Mouse (Mus musculus) ES-E14 (cell line): ENCODE data around the gene Ano6. TPM values are rescaled to one million over a fixed set of nuclear protein-coding genes. Genes with fewer than 3 reads are reported as not detected.

Source experiments
- DNase-seq: peaks from one replicate; pipeline ENCODE4 v3.0.0-alpha.2; 2013; ENCODE audit warnings: low read depth, low spot score
- H3K27ac ChIP-seq: 2 replicates; pipeline ENCODE4 v1.5.1; 2012; ENCODE audit warnings: low read depth, mild to moderate bottlenecking, low read length, moderate library complexity, mixed read lengths; ENCODE audit not compliant: poor library complexity, insufficient read depth, severe bottlenecking
- H3K36me3 ChIP-seq: 2 replicates; pipeline ENCODE4 v1.6.1; 2012; ENCODE audit warnings: mild to moderate bottlenecking, low read length, moderate library complexity, mixed read lengths; ENCODE audit not compliant: control insufficient read depth, poor library complexity, insufficient read depth, severe bottlenecking
- H3K4me1 ChIP-seq, 2 experiments: fragments of 150-350 bp in 1 of 2; sonication (generic) in 1 of 2; 2 replicates each; pipeline ENCODE4 v1.6.1; 2012; ENCODE audit warnings: low read length in 2 of 2, mild to moderate bottlenecking in 1 of 2, mixed read lengths in 1 of 2; ENCODE audit not compliant: control insufficient read depth in 2 of 2, insufficient read depth in 2 of 2, poor library complexity in 1 of 2
- H3K4me3 ChIP-seq, 2 experiments: fragments of 150-350 bp in 1 of 2; sonication (generic) in 1 of 2; 2 replicates each; pipeline ENCODE4 v1.5.1; 2012; ENCODE audit warnings: low read length in 2 of 2, low read depth in 1 of 2, mild to moderate bottlenecking in 1 of 2, mixed read lengths in 1 of 2; ENCODE audit not compliant: insufficient read depth in 1 of 2, poor library complexity in 1 of 2, severe bottlenecking in 1 of 2
- H3K9ac ChIP-seq: 2 replicates; pipeline ENCODE4 v1.6.1; 2012; ENCODE audit warnings: low read depth, mild to moderate bottlenecking, low read length, mixed read lengths; ENCODE audit not compliant: poor library complexity, insufficient read depth, severe bottlenecking
- H3K9me3 ChIP-seq: fragments of 150-350 bp; sonication (generic); 2 replicates; pipeline ENCODE4 v1.6.1; 2012; ENCODE audit warnings: low read depth, mild to moderate bottlenecking, low read length; ENCODE audit not compliant: control insufficient read depth, insufficient read depth
- CHD2 ChIP-seq: IDR thresholded peaks from 2 replicates; pipeline ENCODE4 v1.6.1; 2014; ENCODE audit warnings: mild to moderate bottlenecking, low read depth, low read length, inconsistent platforms
- HCFC1 ChIP-seq: IDR thresholded peaks from 2 replicates; pipeline ENCODE4 v1.6.1; 2012; ENCODE audit warnings: low read length, inconsistent platforms, borderline replicate concordance; ENCODE audit not compliant: insufficient read depth
- MAFK ChIP-seq: IDR thresholded peaks from 2 replicates; pipeline ENCODE4 v1.6.1; 2014; ENCODE audit warnings: mild to moderate bottlenecking, low read depth, low read length, inconsistent platforms; ENCODE audit not compliant: insufficient read depth
- ZC3H11A ChIP-seq: IDR thresholded peaks from 2 replicates; pipeline ENCODE4 v1.6.1; 2012; ENCODE audit warnings: low read depth, mild to moderate bottlenecking, inconsistent platforms, low read length, borderline replicate concordance
- ZNF384 ChIP-seq: IDR thresholded peaks from 2 replicates; pipeline ENCODE4 v1.6.1; 2012; ENCODE audit warnings: low read depth, low read length, inconsistent platforms
- in situ Hi-C, 2 experiments: fragments of 600-800 bp; cut with MboI; formaldehyde crosslinking; loops; one replicate each; pipeline ENCODE4 v1.15.1; 2025; ENCODE audit warnings: low sequenced_read_pairs in 2 of 2, inconsistent platforms in 1 of 2; ENCODE audit not compliant: unreplicated experiment in 2 of 2
- total RNA-seq: library from RNA; depleted of rRNA; stranded (reverse); fragments of 300-350 nt; gene quantifications from 2 replicates; pipeline ENCODE4 v1.2.3, GENCODE M21; 2012

Gene Ano6
- total RNA-seq, 1 experiment, result 48.6 TPM

DNA sequence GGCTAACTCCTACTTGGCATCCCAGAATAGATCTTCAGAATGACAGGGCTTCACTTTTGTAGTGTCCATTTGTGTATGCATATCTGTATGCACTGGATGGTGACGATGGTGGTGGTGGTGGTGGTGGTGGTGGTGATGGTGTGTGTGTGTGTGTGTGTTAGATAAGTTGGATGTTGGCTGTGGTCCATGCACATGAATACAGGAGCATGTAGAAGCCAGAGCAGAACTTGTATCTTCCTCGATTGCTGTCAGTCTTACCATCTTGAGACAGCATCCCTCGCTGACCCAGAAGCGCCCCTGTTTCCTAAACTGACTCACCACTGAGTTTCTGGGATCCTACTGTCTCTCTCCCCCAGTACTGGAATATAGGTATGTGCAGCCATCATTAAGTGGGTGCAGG, 131.0 kb downstream of the Ano6 start:
- H3K4me1 ChIP-seq, result no peaks in the 10 kb centered on the region
- TF ChIP-seq MAFK (no peak), ZC3H11A (no peak), HCFC1 (no peak), CHD2 (no peak), ZNF384 (no peak)
- DNase-seq, result no peak
- H3K4me3 ChIP-seq, result no peak overlapping the region
- H3K9ac ChIP-seq, result no peak overlapping the region
- peaks cover 3% of the 10 kb centered on the region; the same call in 1 of the 2 replicates for H3K36me3 ChIP-seq
- no peaks in the 10 kb centered on the region for H3K9me3 ChIP-seq
- H3K27ac ChIP-seq, result no peak overlapping the region
- in situ Hi-C loops, result no loop called here

DNA sequence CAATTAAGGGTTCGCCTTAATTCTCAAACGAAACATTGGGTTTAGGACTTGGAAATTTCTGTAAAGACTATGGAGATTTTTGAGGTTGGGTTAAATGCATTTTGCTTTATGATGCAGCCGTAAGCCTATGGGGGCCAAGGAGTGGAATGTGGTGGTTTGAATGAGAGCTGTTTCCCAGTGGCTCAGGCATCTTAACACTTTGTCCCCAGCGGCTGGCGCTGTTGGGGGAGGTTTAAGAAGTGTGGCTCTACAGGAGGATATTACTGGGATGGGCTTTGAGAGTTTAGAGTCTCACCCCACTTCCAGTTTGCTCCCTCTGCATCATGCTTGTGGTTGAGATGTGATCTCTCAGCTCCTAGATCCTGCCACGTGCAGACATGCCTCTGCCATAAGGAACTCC, 131.9 kb downstream of the Ano6 start:
- H3K9me3 ChIP-seq, result no peaks in the 10 kb centered on the region
- in situ Hi-C loops, result no loop called here

DNA sequence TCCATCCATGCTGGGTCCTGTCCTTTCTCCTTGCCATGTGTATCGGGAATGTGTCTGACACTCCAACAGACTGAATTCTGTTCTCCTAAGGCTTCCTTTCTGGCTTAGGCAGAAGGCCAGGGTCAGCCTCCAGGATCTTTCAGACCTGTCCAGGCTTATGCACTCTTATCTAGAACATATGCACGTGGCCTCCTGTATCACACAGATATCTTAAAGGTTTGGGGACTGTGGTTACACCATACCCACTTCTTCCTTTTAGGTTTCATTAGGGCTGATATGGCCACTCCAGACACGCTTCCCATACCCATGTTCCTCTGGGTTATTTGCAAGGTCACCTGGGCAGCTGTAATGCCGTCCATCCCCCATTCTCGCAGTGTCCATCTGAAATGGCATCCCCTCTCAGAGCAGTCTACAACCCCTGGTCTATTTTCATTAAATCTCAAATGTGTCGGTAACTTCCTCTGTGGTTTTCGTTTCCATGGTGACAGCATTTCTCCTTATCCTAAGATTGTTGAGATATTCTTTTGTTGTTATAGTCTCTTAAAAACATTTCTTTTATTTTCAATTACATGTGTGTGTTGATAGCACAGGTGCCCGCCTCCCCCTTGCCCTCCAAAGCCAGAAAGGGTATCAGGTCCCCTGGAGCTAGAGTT, 134.8 kb downstream of the Ano6 start:
- H3K9me3 ChIP-seq, result no peaks in the 10 kb centered on the region
- H3K9ac ChIP-seq, result no peak overlapping the region
- no peaks in the 10 kb centered on the region for H3K4me1 ChIP-seq
- no peak overlapping the region for H3K4me3 ChIP-seq
- TF ChIP-seq ZC3H11A (no peak), HCFC1 (no peak), CHD2 (no peak), ZNF384 (no peak), MAFK (no peak)
- peaks cover 2% of the 10 kb centered on the region; the same call in 1 of the 2 replicates for H3K36me3 ChIP-seq
- DNase-seq, result no peak
- H3K27ac ChIP-seq, result no peak overlapping the region
- in situ Hi-C loops, result no loop called here

More for the DNA sequence above, 131.9 kb downstream of the Ano6 start:
- Histone ChIP-seq H3K9ac (no peak overlapping the region), H3K27ac (no peak overlapping the region), H3K4me3 (no peak overlapping the region), H3K4me1 (no peaks in the 10 kb centered on the region), H3K36me3 (peaks cover 2% of the 10 kb centered on the region; the same call in 1 of the 2 replicates)
- DNase-seq, result no peak
- TF ChIP-seq ZC3H11A (no peak), ZNF384 (no peak), HCFC1 (no peak), CHD2 (no peak), MAFK (no peak)

DNA sequence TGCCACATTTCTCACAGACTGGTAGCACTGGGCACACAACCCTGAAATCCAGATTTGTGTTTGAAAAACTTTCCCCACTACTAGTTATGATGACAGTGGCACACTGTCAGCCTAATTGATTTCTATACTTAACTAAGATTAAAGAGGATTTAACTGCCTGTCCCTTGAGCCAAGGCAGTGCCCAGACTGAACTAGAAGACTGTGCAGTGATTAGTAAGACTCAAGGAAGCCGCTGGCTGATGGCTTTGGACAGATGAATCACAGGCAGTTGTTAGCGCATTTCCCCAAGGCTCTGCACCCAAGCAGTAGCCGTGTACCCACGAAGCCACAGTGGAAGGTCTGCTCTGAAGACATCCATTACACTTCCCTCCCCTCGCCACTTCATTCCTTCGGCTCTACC, 138.4 kb downstream of the Ano6 start:
- no peak for TF ChIP-seq CHD2
- no peak for TF ChIP-seq ZNF384
- TF ChIP-seq HCFC1, result no peak
- no peak for TF ChIP-seq ZC3H11A
- no peak for TF ChIP-seq MAFK
- no peak for DNase-seq
- Histone ChIP-seq H3K9ac (no peak overlapping the region), H3K9me3 (no peaks in the 10 kb centered on the region), H3K4me3 (no peak overlapping the region), H3K36me3 (peaks cover 2% of the 10 kb centered on the region; the same call in 1 of the 2 replicates), H3K27ac (no peak overlapping the region), H3K4me1 (no peaks in the 10 kb centered on the region)
- in situ Hi-C loops, result no loop called here
